Mouse (Mus musculus): Measurements from ENCODE around the gene Sez6.

Gene Sez6

GRCm38 (mm10) chr11:77979221-77979809, 48.7 kb downstream of the Sez6 start:
- POLR2A ChIA-PET, result interaction anchor here in 1 of 4 experiments (1.2 to 1.4 kb wide), 2 partner anchors 14 to 210 kb away, joined by 3 to 4 read pairs; no protein-coding TSS in a partner anchor
- CTCF ChIA-PET, result interaction anchor here in 3 of 4 experiments (0.5 to 1.7 kb wide), 5 partner anchors 12 to 152 kb away, joined by 3 to 9 read pairs (median 4); no protein-coding TSS in a partner anchor

- ChIA-PET POLR2A (interaction anchor here (0.5 to 4.2 kb wide), 30 partner anchors 8 to 1392 kb away, joined by 3 to 57 read pairs (median 4); partner anchors contain the start of genes Nek8 (in 2 of the 4), Tlcd1 (in 2 of the 4), Dhrs13 (in 1 of the 4) and Pigs (in 1 of the 4)), CTCF (interaction anchor here (0.5 to 2.3 kb wide), 32 partner anchors 9 to 489 kb away, joined by 3 to 23 read pairs (median 4); partner anchors contain the start of genes Dhrs13 (in 2 of the 4), Nek8 (in 1 of the 4), Pigs (in 1 of the 4) and Tlcd1 (in 1 of the 4))
Observed at GRCm38 (mm10) chr11:77980281-77981204, 49.9 kb downstream of the Sez6 start.

GRCm38 (mm10) chr11:77981609-77982440, 51.2 kb downstream of the Sez6 start:
- ChIA-PET CTCF (interaction anchor here (0.5 to 2.3 kb wide), 40 partner anchors 9 to 1314 kb away, joined by 3 to 23 read pairs (median 4); partner anchors contain the start of genes Dhrs13 (in 1 of the 4), Eral1 (in 1 of the 4), Pigs (in 1 of the 4) and Pipox (in 1 of the 4)), POLR2A (interaction anchor here (0.5 to 5.0 kb wide), 163 partner anchors 9 to 1991 kb away, joined by 3 to 106 read pairs (median 4); partner anchors contain the start of genes Nek8 (in 3 of the 4), Pipox (in 3 of the 4), Rpl23a (in 3 of the 4) and Tlcd1 (in 3 of the 4))

- CTCF ChIA-PET, result interaction anchor here (0.6 to 1.8 kb wide), 18 partner anchors 9 to 553 kb away, joined by 3 to 9 read pairs (median 4); partner anchors contain the start of genes Dhrs13 (in 1 of the 4) and Pipox (in 1 of the 4)
- POLR2A ChIA-PET, result interaction anchor here (0.6 to 5.0 kb wide), 106 partner anchors 10 to 1276 kb away, joined by 3 to 106 read pairs (median 5); partner anchors contain the start of genes Nek8 (in 3 of the 4), Pipox (in 3 of the 4), Rpl23a (in 3 of the 4) and Tlcd1 (in 3 of the 4)
Observed at GRCm38 (mm10) chr11:77982441-77982905, 51.9 kb downstream of the Sez6 start, which contains the start of gene Phf12. Gene Phf12 (plus strand): TSS chr11:77982754.

- POLR2A ChIA-PET, result interaction anchor here in 3 of 4 experiments (0.5 to 5.0 kb wide), 55 partner anchors 10 to 379 kb away, joined by 3 to 106 read pairs (median 5); partner anchors contain the start of genes Nek8 (in 3 of the 3), Tlcd1 (in 3 of the 3), Rpl23a (in 2 of the 3) and Eral1 (in 1 of the 3)
- CTCF ChIA-PET, result interaction anchor here in 3 of 4 experiments (0.6 to 4.2 kb wide), 11 partner anchors 10 to 516 kb away, joined by 3 to 23 read pairs (median 7); partner anchors contain the start of gene Flot2 (in 1 of the 3)
Observed at GRCm38 (mm10) chr11:77983191-77983936, 52.8 kb downstream of the Sez6 start.

GRCm38 (mm10) chr11:77983937-77984835, 53.6 kb downstream of the Sez6 start:
- CTCF ChIA-PET, result interaction anchor here (0.6 to 4.2 kb wide), 21 partner anchors 10 to 517 kb away, joined by 3 to 23 read pairs (median 3); partner anchors contain the start of genes Flot2 (in 1 of the 4), Nek8 (in 1 of the 4) and Tlcd1 (in 1 of the 4)
- POLR2A ChIA-PET, result interaction anchor here in 3 of 4 experiments (0.5 to 5.0 kb wide), 75 partner anchors 10 to 379 kb away, joined by 3 to 106 read pairs (median 4); partner anchors contain the start of genes Nek8 (in 3 of the 3), Tlcd1 (in 3 of the 3), Eral1 (in 2 of the 3) and Rpl23a (in 2 of the 3)

- ChIA-PET CTCF (interaction anchor here (0.6 to 4.2 kb wide), 20 partner anchors 9 to 1391 kb away, joined by 3 to 23 read pairs (median 4); partner anchors contain the start of genes Nek8 (in 1 of the 4) and Tlcd1 (in 1 of the 4)), POLR2A (interaction anchor here in 3 of 4 experiments (0.6 to 5.0 kb wide), 53 partner anchors 9 to 538 kb away, joined by 3 to 106 read pairs (median 5); partner anchors contain the start of genes Eral1 (in 3 of the 3), Nek8 (in 3 of the 3), Tlcd1 (in 3 of the 3) and Rpl23a (in 2 of the 3))
Observed at GRCm38 (mm10) chr11:77984836-77985231, 54.2 kb downstream of the Sez6 start.

- ChIA-PET POLR2A (interaction anchor here in 3 of 4 experiments (0.7 to 5.0 kb wide), 20 partner anchors 8 to 539 kb away, joined by 3 to 106 read pairs (median 6); partner anchors contain the start of genes Eral1 (in 2 of the 3), Rpl23a (in 2 of the 3), Fam222b (in 1 of the 3) and Nek8 (in 1 of the 3)), CTCF (interaction anchor here (0.7 to 4.2 kb wide), 6 partner anchors 34 to 1391 kb away, joined by 3 to 23 read pairs (median 8); partner anchors contain the start of gene Flot2 (in 1 of the 4))
Observed at GRCm38 (mm10) chr11:77985541-77986065, 55.0 kb downstream of the Sez6 start.

- ChIA-PET POLR2A (interaction anchor here in 2 of 4 experiments (1.3 to 2.0 kb wide), 7 partner anchors 8 to 194 kb away, joined by 3 to 7 read pairs (median 4); partner anchors contain the start of gene Rpl23a (in 1 of the 2)), CTCF (no interaction called here)
Observed at GRCm38 (mm10) chr11:77989071-77989690, 58.6 kb downstream of the Sez6 start.

GRCm38 (mm10) chr11:77995556-77995955, 65.0 kb downstream of the Sez6 start:
- ChIA-PET CTCF (no interaction called here), POLR2A (interaction anchor here in 2 of 4 experiments (0.9 to 5.5 kb wide), 7 partner anchors 9 to 188 kb away, joined by 3 to 45 read pairs (median 4); partner anchors contain the start of genes Phf12 (in 2 of the 2) and Rpl23a (in 1 of the 2))

GRCm38 (mm10) chr11:78006446-78006845, 75.8 kb downstream of the Sez6 start:
- ChIA-PET POLR2A (interaction anchor here in 3 of 4 experiments (0.7 to 2.8 kb wide), 9 partner anchors 11 to 177 kb away, joined by 3 to 9 read pairs (median 3); partner anchors contain the start of genes Flot2 (in 1 of the 3) and Rpl23a (in 1 of the 3)), CTCF (interaction anchor here in 3 of 4 experiments (0.9 to 5.5 kb wide), 8 partner anchors 13 to 97 kb away, joined by 3 to 30 read pairs (median 6); no protein-coding TSS in a partner anchor)

GRCm38 (mm10) chr11:78019676-78020075, 89.1 kb downstream of the Sez6 start:
- ChIA-PET POLR2A (interaction anchor here (0.5 to 2.4 kb wide), 42 partner anchors 8 to 459 kb away, joined by 3 to 14 read pairs (median 4); partner anchors contain the start of genes Dhrs13 (in 2 of the 4), Eral1 (in 2 of the 4), Flot2 (in 2 of the 4) and Nek8 (in 2 of the 4)), CTCF (interaction anchor here (0.5 to 2.8 kb wide), 98 partner anchors 8 to 552 kb away, joined by 3 to 30 read pairs (median 4); partner anchors contain the start of genes Dhrs13 (in 3 of the 4), Flot2 (in 3 of the 4), Nek8 (in 3 of the 4) and Tlcd1 (in 3 of the 4))

GRCm38 (mm10) chr11:78023607-78024006, 93.0 kb downstream of the Sez6 start:
- POLR2A ChIA-PET, result interaction anchor here in 2 of 4 experiments (0.8 to 2.5 kb wide), 6 partner anchors 10 to 56 kb away, joined by 3 to 11 read pairs (median 4); partner anchors contain the start of genes Eral1 (in 1 of the 2) and Phf12 (in 1 of the 2)
- CTCF ChIA-PET, result interaction anchor here in 3 of 4 experiments (0.6 to 1.7 kb wide), 11 partner anchors 9 to 197 kb away, joined by 3 to 16 read pairs (median 4); partner anchors contain the start of genes Nek8 (in 1 of the 3) and Tlcd1 (in 1 of the 3)
